Mouse (Mus musculus) gastrocnemius, adult 2 months (tissue): ENCODE results near the gene Frmd4a. TPM values are rescaled to one million over a fixed set of nuclear protein-coding genes. Genes with fewer than 3 reads are reported as not detected.

Experiments used
- DNase-seq: peaks from one replicate; pipeline ENCODE4 v3.0.0; 2022
- H3K27ac ChIP-seq: fragments of 200-600 bp; 2 replicates; pipeline ENCODE4 v1.8.1; 2022; ENCODE audit warnings: mild to moderate bottlenecking
- H3K4me3 ChIP-seq: fragments of 200-600 bp; 2 replicates; pipeline ENCODE4 v1.8.1; 2022; ENCODE audit warnings: mild to moderate bottlenecking, moderate library complexity
- CTCF ChIP-seq: fragments of 200-600 bp; IDR thresholded peaks from 2 replicates; pipeline ENCODE4 v1.8.1; 2022; ENCODE audit warnings: antibody characterized with exemption, mild to moderate bottlenecking, moderate library complexity
- intact Hi-C: fragments of 180-260 bp; cut with DNase I; formaldehyde crosslinking; loops from one replicate; pipeline ENCODE4 v1.15.1; 2025
- total RNA-seq, 2 experiments: library from RNA; stranded (reverse); gene quantifications; 2 replicates each; pipeline ENCODE4 v1.2.3; 2021

The Frmd4a gene
- total RNA-seq, 2 experiments from 2014 or later = 2.4 to 4.2 TPM

DNA sequence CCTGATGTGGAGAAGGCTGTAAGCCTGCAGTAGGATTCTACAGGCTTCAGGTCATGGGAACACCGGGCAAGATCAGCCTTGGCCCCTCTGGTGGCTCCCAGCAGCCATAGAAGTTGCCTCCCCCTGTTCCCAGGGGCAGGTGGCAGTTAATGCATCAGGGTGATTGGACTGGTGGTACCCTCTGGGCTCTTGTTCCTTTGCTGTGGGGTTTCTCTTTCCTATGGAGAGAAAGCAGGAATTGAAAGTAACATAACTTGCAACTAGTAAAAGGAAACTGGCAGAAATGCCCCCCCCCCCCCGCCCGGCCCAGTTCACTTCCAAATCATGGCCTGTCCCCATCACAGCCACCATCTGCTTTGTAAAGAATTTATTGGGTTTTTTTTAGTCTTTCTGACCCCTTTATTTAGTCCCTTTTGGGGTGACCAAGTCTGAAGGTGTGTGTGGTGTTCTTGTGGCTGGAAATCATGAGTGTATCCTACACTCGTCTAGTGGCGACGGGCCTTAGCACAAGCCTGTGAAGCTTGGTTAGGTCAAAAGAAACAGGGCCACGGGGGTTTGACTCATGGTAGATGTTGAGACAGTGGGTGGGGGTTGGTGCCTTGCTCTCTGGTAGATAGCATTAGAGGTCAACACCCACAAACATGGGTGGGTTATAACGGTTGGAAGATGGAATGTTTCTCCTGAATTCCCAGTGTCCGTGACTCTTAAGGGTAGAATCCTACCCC, 549.6 kb downstream of the Frmd4a start:
- peak overlapping the region; percentile 59; the same call in 1 of the 2 replicates for H3K27ac ChIP-seq
- DNase-seq = no peak
- intact Hi-C loops = no loop called here
- TF ChIP-seq CTCF = no peak
- H3K4me3 ChIP-seq = no peak overlapping the region

- peak; percentile 39 for DNase-seq
- Histone ChIP-seq H3K4me3 (no peak overlapping the region), H3K27ac (peak overlapping the region; percentile 82)
- intact Hi-C loops = no loop called here
- no peak for TF ChIP-seq CTCF
Measured at GRCm38 (mm10) chr2:4568967-4569366, 551.5 kb downstream of the Frmd4a start.

DNA sequence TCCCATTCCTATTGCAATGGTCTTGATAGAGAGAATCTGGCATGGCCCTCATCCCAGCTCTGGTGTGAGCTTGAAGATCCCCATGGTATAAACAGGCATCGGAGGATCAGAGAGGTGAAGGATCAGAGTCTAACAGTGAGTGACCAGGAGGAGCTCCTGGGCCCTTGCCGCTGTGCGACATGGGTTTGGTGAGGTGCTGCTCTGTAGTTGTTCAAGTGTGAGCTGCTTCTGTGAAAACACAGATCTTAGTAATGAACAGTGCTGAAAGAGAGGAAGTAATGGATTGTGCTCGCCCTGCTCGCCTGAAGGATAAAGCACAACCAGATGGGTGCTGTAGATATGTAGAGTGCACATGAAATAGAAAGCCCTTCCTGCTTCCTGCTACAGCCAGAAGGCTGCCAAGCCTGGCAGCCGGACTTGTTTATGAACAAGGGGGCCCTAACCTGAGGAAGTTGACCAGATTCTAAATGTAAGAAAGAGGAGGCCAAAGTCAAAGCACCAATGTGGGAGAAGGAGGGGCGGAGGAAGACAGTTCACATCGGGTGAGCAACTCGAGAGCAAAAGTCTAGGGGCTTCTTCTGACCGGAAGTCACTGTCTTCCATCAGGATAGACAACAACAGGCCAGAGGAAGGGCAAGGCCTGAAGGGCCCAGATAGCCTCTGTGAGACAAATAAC, 552.8 kb downstream of the Frmd4a start:
- no peak for TF ChIP-seq CTCF
- intact Hi-C loops = no loop called here
- DNase-seq = no peak

DNA sequence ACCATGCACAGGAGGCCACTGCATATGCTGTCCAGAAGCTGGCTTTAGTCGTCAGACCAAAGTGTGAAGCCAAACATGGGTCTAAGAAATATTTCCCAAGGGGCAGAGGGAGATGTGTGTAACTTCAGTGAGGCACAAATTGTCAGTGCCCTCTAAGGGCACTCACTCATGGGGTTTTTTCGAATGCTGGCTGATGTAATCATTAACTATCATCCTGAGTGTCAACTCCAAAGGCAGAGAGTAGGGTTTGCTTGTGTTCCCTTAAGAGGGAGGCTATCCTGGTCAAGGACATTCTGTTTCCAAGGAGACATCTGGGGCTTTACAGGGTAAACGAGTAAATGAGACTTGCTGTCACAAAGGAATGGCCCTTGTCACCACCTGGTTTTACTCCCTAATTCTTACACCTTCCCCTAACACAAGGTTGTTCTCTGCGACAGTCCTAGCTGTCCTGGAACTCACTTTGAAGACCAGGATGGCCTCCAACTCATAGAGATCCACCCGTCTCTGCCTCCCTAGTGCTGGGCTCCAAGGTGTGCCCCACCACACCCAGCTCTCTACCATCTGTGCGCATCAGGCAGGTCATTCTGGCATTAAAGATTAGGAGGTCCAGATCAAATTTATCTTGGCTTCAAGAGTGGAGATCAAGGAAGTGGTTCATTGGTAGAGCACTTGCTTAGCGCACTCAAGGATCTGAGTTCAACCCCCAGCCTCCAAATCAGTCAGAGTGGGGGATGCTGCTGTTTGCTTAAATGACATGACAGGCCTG, 555.2 kb downstream of the Frmd4a start:
- no peak overlapping the region for H3K4me3 ChIP-seq
- H3K27ac ChIP-seq = 0 out of 2 replicates have a peak overlapping the region, but pooled peaks have one; percentile 6
- no peak for TF ChIP-seq CTCF
- intact Hi-C loops = no loop called here
- no peak for DNase-seq

More for the DNA sequence above, 552.8 kb downstream of the Frmd4a start:
- Histone ChIP-seq H3K27ac (peak overlapping the region; percentile 82), H3K4me3 (peak overlapping the region; percentile 17)

DNA sequence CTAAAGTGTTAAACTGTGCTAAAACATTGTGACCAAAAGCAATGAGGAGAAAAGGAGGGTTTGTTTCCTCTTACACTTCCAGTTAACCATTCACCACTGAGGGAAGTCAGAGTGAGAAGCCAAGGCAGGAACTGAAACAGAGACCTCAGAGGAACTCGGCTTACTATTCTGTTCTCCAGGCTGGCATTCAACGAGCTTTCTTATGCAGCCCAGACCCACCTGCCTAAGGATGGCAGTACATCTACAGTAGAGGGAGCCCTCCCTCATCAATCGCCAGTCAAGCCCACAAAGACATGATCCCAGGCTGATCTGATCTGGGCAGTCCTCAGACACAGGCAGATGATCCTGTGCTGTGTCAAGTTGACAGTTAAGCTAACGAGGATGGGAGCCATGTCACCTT, 555.9 kb downstream of the Frmd4a start:
- no peak for DNase-seq
- Histone ChIP-seq H3K4me3 (no peak overlapping the region), H3K27ac (0 out of 2 replicates have a peak overlapping the region, but pooled peaks have one; percentile 6)
- intact Hi-C loops = no loop called here
- TF ChIP-seq CTCF = no peak; the same call in 1 of the 2 replicates

DNA sequence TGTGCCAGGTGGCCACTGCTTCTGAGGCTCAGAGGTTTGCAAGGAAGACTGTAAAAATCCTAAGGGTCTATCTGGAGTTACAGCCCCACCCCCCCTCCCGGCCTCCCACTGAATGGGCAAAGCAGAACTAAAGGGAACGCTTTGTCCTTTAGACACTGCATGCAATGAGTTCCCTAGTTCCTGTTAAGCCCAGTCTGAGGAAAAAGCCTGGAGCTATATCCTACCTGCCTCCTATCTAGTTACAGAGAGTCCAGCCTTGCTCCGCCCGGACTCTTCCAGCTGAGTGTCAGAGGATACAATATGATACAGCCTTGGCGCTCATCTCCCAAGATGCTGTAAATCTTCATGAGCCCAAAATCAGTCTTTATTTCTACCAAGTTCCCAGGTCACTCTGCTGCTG, 556.7 kb downstream of the Frmd4a start:
- TF ChIP-seq CTCF = no peak
- Histone ChIP-seq H3K4me3 (no peak overlapping the region), H3K27ac (0 out of 2 replicates have a peak overlapping the region, but pooled peaks have one; percentile 43)
- no peak for DNase-seq
- intact Hi-C loops = no loop called here

- no peak for DNase-seq
- intact Hi-C loops = no loop called here
- Histone ChIP-seq H3K27ac (peak overlapping the region; percentile 43; the same call in 1 of the 2 replicates), H3K4me3 (no peak overlapping the region)
- no peak for TF ChIP-seq CTCF
Measured at GRCm38 (mm10) chr2:4575163-4575562, 557.6 kb downstream of the Frmd4a start.

DNA sequence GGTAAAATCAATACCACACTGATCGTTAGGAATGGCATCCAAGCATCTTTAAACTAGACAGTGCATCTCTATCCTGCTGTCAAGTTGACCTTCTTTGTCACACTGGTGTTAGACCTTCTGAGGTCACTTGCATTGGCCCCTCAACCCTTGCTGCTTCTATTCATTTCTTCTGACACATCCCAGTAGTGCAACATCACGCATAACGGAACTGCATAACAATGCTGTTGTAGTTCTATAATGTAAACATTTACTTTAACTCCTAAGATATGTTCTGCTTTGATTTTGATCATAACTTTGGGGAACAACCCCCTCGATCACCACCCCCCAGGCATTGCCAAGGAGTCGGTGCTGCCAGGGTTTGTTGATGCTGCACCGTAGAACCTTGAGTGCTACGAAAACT, 558.5 kb downstream of the Frmd4a start:
- H3K27ac ChIP-seq = peak overlapping the region; percentile 43; the same call in 1 of the 2 replicates

DNA sequence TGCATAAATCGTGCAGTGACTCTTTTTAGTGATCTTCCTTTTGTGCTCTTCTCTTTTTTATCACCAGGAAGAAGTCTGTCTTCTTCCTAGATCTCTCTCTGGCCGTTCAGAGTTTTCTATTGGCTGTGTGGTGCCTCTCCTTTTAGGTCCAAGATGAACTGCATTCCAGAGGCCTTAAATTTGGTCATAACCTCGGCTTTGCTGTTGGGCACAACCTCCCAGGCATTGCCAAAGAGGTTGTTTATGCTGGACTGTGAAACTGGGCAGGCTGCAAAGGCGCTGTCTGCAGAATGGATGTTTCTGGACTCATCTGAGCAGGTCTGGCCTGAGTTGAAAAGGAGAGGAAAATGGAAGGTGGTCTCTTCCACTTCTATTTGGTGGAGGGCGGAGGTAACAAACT, 560.8 kb downstream of the Frmd4a start:
- intact Hi-C loops = no loop called here
- peak overlapping the region; percentile 66 for H3K27ac ChIP-seq
- no peak for TF ChIP-seq CTCF
- DNase-seq = no peak
- H3K4me3 ChIP-seq = no peak overlapping the region

More for the DNA sequence above, 558.5 kb downstream of the Frmd4a start:
- DNase-seq = no peak
- intact Hi-C loops = no loop called here
- H3K4me3 ChIP-seq = no peak overlapping the region
- no peak for TF ChIP-seq CTCF

- peak overlapping the region; percentile 66 for H3K27ac ChIP-seq
- intact Hi-C loops = no loop called here
- no peak overlapping the region for H3K4me3 ChIP-seq
- DNase-seq = no peak
- TF ChIP-seq CTCF = no peak
Measured at GRCm38 (mm10) chr2:4579357-4580068, 562.0 kb downstream of the Frmd4a start.

DNA sequence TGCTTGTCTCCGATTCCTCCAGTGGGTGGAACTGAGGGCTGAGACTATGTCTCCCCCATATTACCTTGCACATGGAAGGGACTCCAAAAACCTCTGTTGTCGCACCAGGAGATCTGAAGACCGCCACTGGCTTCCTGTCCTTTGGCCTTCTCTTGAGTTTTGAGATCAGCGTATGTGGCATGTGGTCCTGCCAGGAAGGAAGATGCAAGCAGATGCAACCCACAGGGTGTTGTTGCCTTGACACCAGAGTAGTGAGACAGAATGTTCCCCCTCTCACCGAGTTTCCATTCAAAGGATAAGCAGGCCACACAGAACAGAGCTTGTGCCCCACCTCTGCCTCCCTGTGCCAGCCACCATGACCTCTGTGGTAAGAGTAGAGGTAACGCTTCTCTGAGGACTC, 563.1 kb downstream of the Frmd4a start:
- no peak for TF ChIP-seq CTCF
- no peak overlapping the region for H3K27ac ChIP-seq
- no peak overlapping the region for H3K4me3 ChIP-seq
- no peak for DNase-seq
- intact Hi-C loops = no loop called here

DNA sequence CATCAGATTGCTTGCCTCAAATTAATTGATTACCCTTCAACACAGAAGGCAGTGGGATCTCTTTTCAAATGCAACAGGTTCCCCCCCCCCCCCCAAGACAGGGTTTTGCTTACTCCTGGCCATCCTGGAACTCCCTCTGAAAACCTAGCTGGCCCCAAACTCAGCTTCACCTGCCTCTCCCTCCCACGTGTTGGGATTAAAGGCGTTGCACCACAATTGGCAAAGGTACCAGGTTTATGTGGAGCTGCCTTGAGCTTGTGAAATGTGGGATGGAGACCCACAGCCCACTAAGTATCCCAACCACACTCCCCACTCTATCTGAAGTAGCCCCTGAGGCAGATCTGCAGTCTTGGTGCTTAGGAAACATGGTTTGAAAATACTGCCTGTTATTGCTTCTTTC, 565.4 kb downstream of the Frmd4a start:
- Histone ChIP-seq H3K4me3 (no peak overlapping the region), H3K27ac (no peak overlapping the region; the same call in 1 of the 2 replicates)
- intact Hi-C loops = no loop called here
- no peak for DNase-seq
- TF ChIP-seq CTCF = no peak
